ENCODE assay signal across 27 mouse cellular contexts in the genomic region with DNA sequence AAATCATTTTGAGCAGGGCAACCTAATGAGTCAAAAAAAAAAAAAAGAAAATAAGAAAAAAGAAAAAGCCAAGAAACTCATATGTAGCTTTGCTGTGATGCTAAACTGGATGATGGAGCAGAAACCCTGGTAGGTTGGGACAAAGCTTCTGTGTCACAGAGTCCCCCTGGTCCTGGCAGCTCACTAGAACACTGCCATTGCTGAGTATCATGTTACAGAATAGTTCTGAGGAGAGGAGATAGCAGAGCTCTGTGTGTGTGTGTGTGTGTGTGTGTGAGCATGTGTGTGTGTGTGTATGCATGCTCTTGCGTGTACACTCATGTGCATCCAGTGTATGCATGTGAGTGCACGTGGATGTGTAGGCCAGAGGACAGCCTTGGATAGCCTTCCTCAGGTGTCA.
A peak's percentile ranks its signal among the peaks of the same experiment; 100 is the strongest.
DNase-seq lines count a peak whose midpoint lies in the region; ATAC-seq and TF ChIP-seq lines count a peak whose summit lies in the region.
"Had no signal": no experiment of that assay in that cellular context is flagged by ENCODE, and none has a peak within 500 bp of the region (broad histone marks: within the 10 kb centered on the region; RNA-seq: fewer than 3 reads in every experiment).

No protein-coding gene starts in this region.

- 0 out of 2 replicates have a peak, but pooled peaks have one; percentile 27 for ATAC-seq in heart, embryonic 15.5 days (replicated peaks; ENCODE audit: insufficient number of reproducible peaks, insufficient read depth, low FRiP score, low read depth)
- ATAC-seq in hindbrain, embryonic 15.5 days (ENCODE audit: low FRiP score, low read depth): 0 out of 2 replicates have a peak, but pooled peaks have one; percentile 23
- no peak for ATAC-seq in hindbrain, postnatal 0 days
- peak; percentile 40; the same call in 1 of the 2 replicates for ATAC-seq in midbrain, embryonic 13.5 days
- ATAC-seq in midbrain, postnatal 0 days (ENCODE audit: low FRiP score): no peak
- ATAC-seq: activated CD4-positive, CD25-positive, alpha-beta regulatory T cell, adult 4 months; forebrain, embryonic 15.5 days; intestine, embryonic 16.5 days had no signal

- H3K9ac ChIP-seq in heart, embryonic 15.5 days: no peak overlapping the region
- H3K9ac ChIP-seq in hindbrain, embryonic 15.5 days: no peak overlapping the region
- H3K9ac ChIP-seq in hindbrain, postnatal 0 days (replicated peaks; ENCODE audit: low read length): no peak overlapping the region
- no peak overlapping the region for H3K9ac ChIP-seq in midbrain, embryonic 13.5 days (replicated peaks)
- H3K9ac ChIP-seq in midbrain, postnatal 0 days (replicated peaks; ENCODE audit: low read length, poor library complexity, severe bottlenecking): no peak overlapping the region
- H3K9ac ChIP-seq: embryonic facial prominence, embryonic 13.5 days; forebrain, embryonic 12.5 days; forebrain, embryonic 15.5 days; hindbrain, embryonic 13.5 days had no signal

- no peak overlapping the region for H3K4me3 ChIP-seq in heart, embryonic 10.5 days
- no peak overlapping the region for H3K4me3 ChIP-seq in heart, embryonic 15.5 days
- H3K4me3 ChIP-seq in hindbrain, embryonic 15.5 days: no peak overlapping the region
- H3K4me3 ChIP-seq in hindbrain, postnatal 0 days (ENCODE audit: low read length): no peak overlapping the region
- no peak overlapping the region for H3K4me3 ChIP-seq in midbrain, embryonic 13.5 days (replicated peaks)
- no peak overlapping the region for H3K4me3 ChIP-seq in midbrain, postnatal 0 days (ENCODE audit: low read depth, low read length)
- H3K4me3 ChIP-seq: embryonic facial prominence, embryonic 10.5 days; embryonic facial prominence, embryonic 13.5 days; erythroblast, embryonic 14.5 days; forebrain, embryonic 12.5 days; forebrain, embryonic 15.5 days; heart, adult 2 months; hindbrain, embryonic 10.5 days; hindbrain, embryonic 13.5 days had no signal

- no peaks in the 10 kb centered on the region for H3K36me3 ChIP-seq in heart, embryonic 10.5 days
- H3K36me3 ChIP-seq in heart, embryonic 15.5 days: no peaks in the 10 kb centered on the region
- no peaks in the 10 kb centered on the region for H3K36me3 ChIP-seq in hindbrain, embryonic 15.5 days
- H3K36me3 ChIP-seq in hindbrain, postnatal 0 days (ENCODE audit: insufficient read depth, low read length): no peaks in the 10 kb centered on the region
- H3K36me3 ChIP-seq in midbrain, embryonic 13.5 days: no peaks in the 10 kb centered on the region
- H3K36me3 ChIP-seq in midbrain, postnatal 0 days (ENCODE audit: insufficient read depth, low read length): no peaks in the 10 kb centered on the region
- H3K36me3 ChIP-seq: embryonic facial prominence, embryonic 10.5 days; embryonic facial prominence, embryonic 13.5 days; forebrain, embryonic 12.5 days; forebrain, embryonic 15.5 days; hindbrain, embryonic 10.5 days; hindbrain, embryonic 13.5 days had no signal

- no peak for TF ChIP-seq CTCF in hindbrain, postnatal 0 days (IDR thresholded peaks at IDR 0.05; ENCODE audit: low read depth)
- no peak for TF ChIP-seq CTCF in midbrain, postnatal 0 days (IDR thresholded peaks at IDR 0.05)

- H3K4me2 ChIP-seq in heart, embryonic 15.5 days: no peak overlapping the region
- H3K4me2 ChIP-seq in hindbrain, embryonic 15.5 days: no peak overlapping the region
- H3K4me2 ChIP-seq in hindbrain, postnatal 0 days (ENCODE audit: low read depth, low read length): no peak overlapping the region
- no peak overlapping the region for H3K4me2 ChIP-seq in midbrain, embryonic 13.5 days (replicated peaks)
- no peak overlapping the region for H3K4me2 ChIP-seq in midbrain, postnatal 0 days (ENCODE audit: low read depth, low read length, poor library complexity, severe bottlenecking)
- H3K4me2 ChIP-seq: embryonic facial prominence, embryonic 13.5 days; forebrain, embryonic 12.5 days; forebrain, embryonic 15.5 days; hindbrain, embryonic 13.5 days had no signal

- DNase-seq in heart, embryonic 10.5 days (ENCODE audit: low spot score): no peak
- no peak for DNase-seq in heart, adult 18-20 months
- DNase-seq in heart, postnatal 25 days (ENCODE audit: low spot score): no peak
- no peak for DNase-seq in hindbrain, postnatal 0 days (ENCODE audit: low spot score)
- DNase-seq in midbrain, postnatal 0 days (ENCODE audit: low spot score): no peak
- DNase-seq: adrenal gland, adult 8-10 months; adrenal gland, postnatal 25 days; cerebellum, adult 11-12 months; cerebellum, adult 8-10 months; cerebellum, postnatal 10 days; cerebellum, postnatal 36 days; embryo, embryonic 11 days; gastrocnemius, postnatal 25 days; heart, adult 2 months; kidney, adult 18-20 months had no signal

- 61% methylated on average over 2 of the region's 2 CpGs for WGBS in heart, embryonic 10.5 days
- 59% methylated on average over 2 of the region's 2 CpGs for WGBS in heart, embryonic 15.5 days
- 79% methylated on average over 2 of the region's 2 CpGs for WGBS in hindbrain, embryonic 15.5 days
- WGBS in hindbrain, postnatal 0 days: 80% methylated on average over 2 of the region's 2 CpGs
- 83% methylated on average over 2 of the region's 2 CpGs for WGBS in midbrain, embryonic 13.5 days
- WGBS in midbrain, postnatal 0 days: 84% methylated on average over 2 of the region's 2 CpGs

- no peaks in the 10 kb centered on the region for H3K9me3 ChIP-seq in heart, embryonic 10.5 days
- no peaks in the 10 kb centered on the region for H3K9me3 ChIP-seq in heart, embryonic 15.5 days (replicated peaks)
- no peaks in the 10 kb centered on the region for H3K9me3 ChIP-seq in hindbrain, embryonic 15.5 days
- H3K9me3 ChIP-seq in hindbrain, postnatal 0 days (ENCODE audit: low read length): no peaks in the 10 kb centered on the region
- no peaks in the 10 kb centered on the region for H3K9me3 ChIP-seq in midbrain, embryonic 13.5 days
- no peaks in the 10 kb centered on the region for H3K9me3 ChIP-seq in midbrain, postnatal 0 days (ENCODE audit: low read length)
- H3K9me3 ChIP-seq: embryonic facial prominence, embryonic 10.5 days; embryonic facial prominence, embryonic 13.5 days; forebrain, embryonic 12.5 days; forebrain, embryonic 15.5 days; hindbrain, embryonic 10.5 days; hindbrain, embryonic 13.5 days had no signal

- no peaks in the 10 kb centered on the region for H3K27me3 ChIP-seq in heart, embryonic 10.5 days (ENCODE audit: insufficient read depth, poor library complexity, severe bottlenecking)
- no peaks in the 10 kb centered on the region for H3K27me3 ChIP-seq in heart, embryonic 15.5 days
- no peaks in the 10 kb centered on the region for H3K27me3 ChIP-seq in hindbrain, embryonic 15.5 days
- H3K27me3 ChIP-seq in hindbrain, postnatal 0 days (ENCODE audit: insufficient read depth, low read length): no peaks in the 10 kb centered on the region
- no peaks in the 10 kb centered on the region for H3K27me3 ChIP-seq in midbrain, embryonic 13.5 days
- no peaks in the 10 kb centered on the region for H3K27me3 ChIP-seq in midbrain, postnatal 0 days (ENCODE audit: insufficient read depth, low read length)
- H3K27me3 ChIP-seq: embryonic facial prominence, embryonic 13.5 days had no signal

- peaks cover 54% of the 10 kb centered on the region for H3K4me1 ChIP-seq in heart, embryonic 10.5 days
- H3K4me1 ChIP-seq in heart, embryonic 15.5 days (replicated peaks): peaks cover 37% of the 10 kb centered on the region
- H3K4me1 ChIP-seq in hindbrain, embryonic 15.5 days (replicated peaks): no peaks in the 10 kb centered on the region
- no peaks in the 10 kb centered on the region for H3K4me1 ChIP-seq in hindbrain, postnatal 0 days (ENCODE audit: insufficient read depth, low read length)
- no peaks in the 10 kb centered on the region for H3K4me1 ChIP-seq in midbrain, embryonic 13.5 days (replicated peaks)
- no peaks in the 10 kb centered on the region for H3K4me1 ChIP-seq in midbrain, postnatal 0 days (ENCODE audit: insufficient read depth, low read length)
- H3K4me1 ChIP-seq: forebrain, embryonic 12.5 days; forebrain, embryonic 15.5 days; hindbrain, embryonic 13.5 days had no signal

- H3K27ac ChIP-seq in heart, embryonic 10.5 days: peak overlapping the region; percentile 53; the same call in 1 of the 2 replicates
- H3K27ac ChIP-seq in heart, embryonic 15.5 days: no peak overlapping the region
- no peak overlapping the region for H3K27ac ChIP-seq in hindbrain, embryonic 15.5 days (replicated peaks)
- H3K27ac ChIP-seq in hindbrain, postnatal 0 days: no peak overlapping the region
- no peak overlapping the region for H3K27ac ChIP-seq in midbrain, embryonic 13.5 days
- no peak overlapping the region for H3K27ac ChIP-seq in midbrain, postnatal 0 days (ENCODE audit: low read depth, low read length)
- H3K27ac ChIP-seq: embryonic facial prominence, embryonic 10.5 days; embryonic facial prominence, embryonic 13.5 days; forebrain, embryonic 12.5 days; forebrain, embryonic 15.5 days; heart, adult 2 months; hindbrain, embryonic 10.5 days; hindbrain, embryonic 13.5 days had no signal

- intact Hi-C loops in heart, postnatal 25 days (cut with DNase I): no loop called here

Comparison
In these comparisons a context has a peak if more than half of its experiments do, and no peak if none do; other contexts are left out.
1. ATAC-seq: peak in heart, embryonic 15.5 days (single experiment), hindbrain, embryonic 15.5 days (single experiment) and midbrain, embryonic 13.5 days (single experiment); none in hindbrain, postnatal 0 days (single experiment) and midbrain, postnatal 0 days (single experiment).